Mouse (Mus musculus): ENCODE measurements around the gene Man1c1. TPM values are rescaled to one million over a fixed set of nuclear protein-coding genes. Genes with fewer than 3 reads are reported as not detected.

Man1c1 gene
- 3.8 and 5.3 TPM in 2 replicates for polyA plus RNA-seq (2014; fragmentation: Nextera tagmentation; extraction: Ambion mirVana)

DNA sequence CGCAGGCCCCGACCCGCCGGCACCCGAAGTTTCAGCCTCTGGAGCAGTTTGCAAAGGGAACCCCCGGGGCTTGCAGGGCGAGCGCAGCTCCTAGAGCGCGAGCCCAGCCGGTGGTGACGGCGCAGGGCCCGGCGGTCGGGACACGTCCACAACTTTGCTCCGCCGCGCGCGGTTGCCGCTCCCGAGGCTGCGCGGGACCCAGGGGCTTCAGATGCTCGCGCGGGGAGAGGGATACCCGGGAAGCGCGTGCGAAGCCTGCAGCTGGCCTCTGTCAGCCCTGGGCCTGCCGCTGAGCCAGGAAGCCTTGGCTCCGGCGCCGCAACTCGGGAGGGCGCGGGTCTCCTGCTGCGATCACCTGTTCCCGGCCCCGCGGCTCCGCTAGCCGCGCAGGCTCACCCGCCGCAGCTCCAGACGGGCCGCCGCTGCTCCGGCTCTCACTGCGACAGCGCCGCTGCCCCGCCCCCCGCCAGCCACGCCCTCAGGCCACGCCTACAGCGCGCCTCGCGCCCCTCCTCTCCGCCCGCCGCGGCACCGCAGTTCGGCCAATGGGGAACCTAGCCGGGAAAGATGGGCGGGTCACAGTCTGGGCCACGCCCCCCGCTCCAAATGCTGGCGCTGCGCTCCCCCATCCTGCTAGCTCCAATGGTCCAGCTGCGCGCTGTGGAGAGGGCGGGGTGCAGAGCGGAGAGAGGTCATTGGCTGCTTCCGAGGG is at the start of gene Man1c1:
TSS of gene Man1c1 (minus strand) at position 456 of the 712 bp plus-strand sequence.
- peak; percentile 99 for DNase-seq (ENCODE audit: low spot score)
- Histone ChIP-seq H3K36me3 (ENCODE audit: control insufficient read depth, insufficient read depth, low read length) (no peaks in the 10 kb centered on the region), H3K4me1 (replicated peaks; ENCODE audit: control insufficient read depth, insufficient read depth, low read length) (peaks cover 7% of the 10 kb centered on the region; the same call in 1 of the 2 replicates), H3K4me2 (replicated peaks; ENCODE audit: low read depth, low read length) (peak within 1 kb of the TSS; percentile 99), H3K9me3 (ENCODE audit: control insufficient read depth, low read length) (no peaks in the 10 kb centered on the region), H3K27ac (ENCODE audit: low read depth, low read length) (peak within 1 kb of the TSS; percentile 70), H3K9ac (ENCODE audit: low read depth, low read length) (peak within 1 kb of the TSS; percentile 62), H3K4me3 (ENCODE audit: low read depth, low read length) (peak within 1 kb of the TSS; percentile 61), H3K27me3 (ENCODE audit: control insufficient read depth, insufficient read depth, low read length) (peaks cover 18% of the 10 kb centered on the region)
- WGBS = 0% methylated on average over 44 of the region's 81 CpGs
- peak; percentile 95 for ATAC-seq (ENCODE audit: low FRiP score)

DNA sequence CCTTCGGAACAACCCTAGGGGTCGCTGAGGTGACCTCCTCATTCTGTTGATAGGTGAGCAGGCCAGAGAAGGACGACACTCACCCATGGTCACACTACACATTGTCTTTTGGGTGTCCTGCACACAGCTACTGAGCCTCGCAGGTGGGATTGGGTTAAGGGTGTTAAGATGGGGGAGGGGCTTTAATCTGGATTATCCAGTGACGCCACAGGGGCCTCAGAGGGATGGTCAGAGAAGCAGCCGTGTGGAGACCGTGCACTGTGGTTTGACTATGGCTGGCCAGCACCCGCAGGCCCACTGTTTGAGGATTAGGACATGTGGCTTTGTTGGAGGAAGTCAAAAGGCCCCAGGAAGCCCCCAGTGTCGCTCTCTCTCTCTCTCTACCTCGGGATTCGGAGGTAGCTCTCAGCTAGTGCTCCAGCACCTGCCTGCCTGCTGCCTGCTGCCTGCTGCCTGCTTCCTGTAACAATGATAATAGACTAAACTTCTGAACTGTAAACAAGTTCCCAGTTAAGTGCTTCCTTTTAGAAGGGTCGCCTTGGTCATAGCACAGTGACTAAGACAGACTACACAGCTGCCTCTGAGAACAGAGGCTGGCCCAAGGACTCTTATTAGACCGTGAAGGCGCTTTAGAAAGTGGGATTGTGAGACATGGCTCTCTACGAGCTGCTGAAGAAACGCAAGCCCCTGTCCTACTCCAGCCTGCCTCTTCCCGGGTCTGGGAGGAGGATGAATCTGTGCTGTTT is 49.6 kb upstream of the Man1c1 start:
- Histone ChIP-seq H3K4me2 (replicated peaks; ENCODE audit: low read depth, low read length) (no peak overlapping the region), H3K27ac (ENCODE audit: low read depth, low read length) (peak overlapping the region; percentile 2; the same call in 1 of the 2 replicates), H3K4me1 (replicated peaks; ENCODE audit: control insufficient read depth, insufficient read depth, low read length) (peaks cover 3% of the 10 kb centered on the region), H3K9me3 (ENCODE audit: control insufficient read depth, low read length) (no peaks in the 10 kb centered on the region), H3K36me3 (ENCODE audit: control insufficient read depth, insufficient read depth, low read length) (no peaks in the 10 kb centered on the region), H3K9ac (ENCODE audit: low read depth, low read length) (no peak overlapping the region), H3K27me3 (ENCODE audit: control insufficient read depth, insufficient read depth, low read length) (no peaks in the 10 kb centered on the region), H3K4me3 (ENCODE audit: low read depth, low read length) (no peak overlapping the region)
- WGBS = 44% methylated on average over 17 of the region's 17 CpGs
- ATAC-seq (ENCODE audit: low FRiP score) (no peak), DNase-seq (ENCODE audit: low spot score) (no peak)

DNA sequence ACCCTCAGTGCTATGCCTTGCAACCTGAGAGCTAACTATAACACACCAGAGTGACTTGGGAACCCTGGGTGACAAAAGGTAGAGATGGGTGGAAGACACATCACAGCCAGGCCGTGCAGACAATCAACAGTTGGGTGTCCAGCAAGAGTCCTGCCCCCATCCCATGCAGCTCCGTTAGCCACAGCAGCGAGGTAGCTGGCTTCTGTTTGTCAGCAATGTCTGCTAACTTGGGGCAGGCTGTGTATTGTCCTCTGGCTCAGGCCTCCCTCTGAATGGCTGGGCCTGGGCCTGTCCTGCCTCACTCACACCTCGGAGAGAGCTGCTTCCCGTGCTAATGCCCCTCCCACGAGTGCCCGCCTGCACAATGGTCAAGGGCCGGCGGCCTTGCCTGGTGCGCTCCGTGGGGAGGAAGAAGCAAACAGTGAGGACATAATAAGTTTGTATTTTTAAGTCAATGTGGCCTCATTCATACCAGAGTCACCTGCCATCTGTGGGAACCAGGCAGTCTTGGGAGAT is 48.9 kb upstream of the Man1c1 start:
- Histone ChIP-seq H3K4me2 (replicated peaks; ENCODE audit: low read depth, low read length) (no peak overlapping the region), H3K9me3 (ENCODE audit: control insufficient read depth, low read length) (no peaks in the 10 kb centered on the region), H3K27ac (ENCODE audit: low read depth, low read length) (no peak overlapping the region), H3K36me3 (ENCODE audit: control insufficient read depth, insufficient read depth, low read length) (no peaks in the 10 kb centered on the region), H3K27me3 (ENCODE audit: control insufficient read depth, insufficient read depth, low read length) (no peaks in the 10 kb centered on the region), H3K4me1 (replicated peaks; ENCODE audit: control insufficient read depth, insufficient read depth, low read length) (peaks cover 3% of the 10 kb centered on the region), H3K4me3 (ENCODE audit: low read depth, low read length) (no peak overlapping the region), H3K9ac (ENCODE audit: low read depth, low read length) (no peak overlapping the region)
- DNase-seq (ENCODE audit: low spot score) (no peak), ATAC-seq (ENCODE audit: low FRiP score) (no peak)
- WGBS = 55% methylated on average over 11 of the region's 11 CpGs

DNA sequence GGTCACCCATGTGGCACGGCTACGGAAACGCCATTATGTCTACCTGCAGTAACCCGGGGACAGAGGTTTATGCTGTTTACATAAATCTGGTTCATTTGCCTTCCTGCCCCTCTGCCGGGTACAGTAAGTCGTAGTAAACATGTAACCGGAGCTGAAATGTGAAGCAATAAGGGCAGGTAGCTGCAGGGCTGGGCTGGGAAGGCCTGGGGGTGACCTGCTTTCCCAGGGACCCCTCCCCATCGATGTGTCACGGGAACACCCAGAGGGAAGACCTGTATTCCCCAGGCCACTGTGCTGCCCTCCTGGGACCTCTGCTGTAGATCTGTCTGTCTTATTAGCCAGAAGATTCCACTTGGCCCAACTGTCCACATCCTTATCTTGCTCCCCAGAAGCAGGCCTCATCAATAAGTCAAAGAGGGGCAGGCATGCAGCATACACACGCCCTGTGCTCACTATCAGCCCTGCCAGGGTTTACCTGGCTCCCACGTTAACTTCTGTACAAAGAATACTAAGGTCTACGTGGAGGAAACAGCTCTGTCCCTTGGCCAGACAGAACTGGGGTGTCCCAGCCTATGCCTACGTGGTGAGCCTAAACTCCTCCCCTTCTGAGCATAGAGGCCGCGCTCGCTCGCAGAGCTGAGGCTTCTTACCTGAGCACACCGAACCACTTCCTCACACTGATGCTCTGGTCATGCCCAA is 47.7 kb upstream of the Man1c1 start:
- no peak for ATAC-seq (ENCODE audit: low FRiP score)
- Histone ChIP-seq H3K9me3 (ENCODE audit: control insufficient read depth, low read length) (no peaks in the 10 kb centered on the region), H3K36me3 (ENCODE audit: control insufficient read depth, insufficient read depth, low read length) (no peaks in the 10 kb centered on the region), H3K9ac (ENCODE audit: low read depth, low read length) (no peak overlapping the region), H3K4me1 (replicated peaks; ENCODE audit: control insufficient read depth, insufficient read depth, low read length) (peaks cover 3% of the 10 kb centered on the region), H3K4me3 (ENCODE audit: low read depth, low read length) (no peak overlapping the region), H3K4me2 (replicated peaks; ENCODE audit: low read depth, low read length) (no peak overlapping the region), H3K27ac (ENCODE audit: low read depth, low read length) (no peak overlapping the region), H3K27me3 (ENCODE audit: control insufficient read depth, insufficient read depth, low read length) (no peaks in the 10 kb centered on the region)
- 90% methylated on average over 18 of the region's 18 CpGs for WGBS
- DNase-seq (ENCODE audit: low spot score) = no peak

DNA sequence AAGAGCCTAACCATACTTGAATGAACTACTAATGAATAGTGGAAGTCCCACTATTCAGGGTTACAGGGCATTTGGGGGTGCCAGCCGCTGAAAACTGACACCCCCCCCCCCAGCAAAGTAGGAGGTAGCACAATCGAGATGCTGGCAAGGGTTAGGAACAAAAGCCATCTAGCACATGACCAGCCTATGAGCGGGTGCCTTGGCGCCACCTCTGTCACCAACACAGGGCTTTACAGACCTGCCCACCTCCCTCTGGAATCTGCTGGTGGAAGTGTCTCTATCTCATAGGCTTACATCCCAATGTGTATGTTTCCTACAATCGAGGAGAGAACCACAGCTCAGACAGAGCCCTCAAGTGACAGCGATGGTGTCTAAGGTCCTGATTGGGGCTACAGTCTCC is 46.7 kb upstream of the Man1c1 start:
- Histone ChIP-seq H3K4me3 (ENCODE audit: low read depth, low read length) (no peak overlapping the region), H3K4me2 (replicated peaks; ENCODE audit: low read depth, low read length) (no peak overlapping the region), H3K27me3 (ENCODE audit: control insufficient read depth, insufficient read depth, low read length) (no peaks in the 10 kb centered on the region), H3K9me3 (ENCODE audit: control insufficient read depth, low read length) (no peaks in the 10 kb centered on the region), H3K27ac (ENCODE audit: low read depth, low read length) (no peak overlapping the region), H3K36me3 (ENCODE audit: control insufficient read depth, insufficient read depth, low read length) (no peaks in the 10 kb centered on the region), H3K9ac (ENCODE audit: low read depth, low read length) (no peak overlapping the region), H3K4me1 (replicated peaks; ENCODE audit: control insufficient read depth, insufficient read depth, low read length) (peaks cover 3% of the 10 kb centered on the region)
- no peak for ATAC-seq (ENCODE audit: low FRiP score)
- no peak for DNase-seq (ENCODE audit: low spot score)
- 88% methylated on average over 6 of the region's 6 CpGs for WGBS

DNA sequence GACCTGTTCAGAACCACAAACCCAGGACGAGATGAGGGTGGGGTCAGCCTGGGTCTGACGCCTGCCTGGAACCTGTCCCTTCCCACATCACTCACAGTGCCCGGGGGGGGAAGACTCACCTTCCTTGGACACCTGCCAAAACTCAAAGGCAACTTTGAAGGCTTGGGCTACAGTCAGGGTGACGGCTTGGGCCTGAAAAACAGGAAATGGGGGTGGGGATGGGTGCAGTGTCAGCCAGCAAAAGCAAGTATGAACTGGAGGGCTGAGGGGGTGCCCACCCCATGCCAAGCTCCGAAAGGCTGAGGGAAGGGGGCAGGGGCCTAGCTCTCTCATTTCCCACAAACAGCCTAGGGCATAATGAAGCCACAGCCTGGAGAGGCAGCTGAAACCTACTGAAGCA is 46.2 kb upstream of the Man1c1 start:
- Histone ChIP-seq H3K9me3 (ENCODE audit: control insufficient read depth, low read length) (no peaks in the 10 kb centered on the region), H3K4me3 (ENCODE audit: low read depth, low read length) (no peak overlapping the region), H3K27me3 (ENCODE audit: control insufficient read depth, insufficient read depth, low read length) (no peaks in the 10 kb centered on the region), H3K9ac (ENCODE audit: low read depth, low read length) (no peak overlapping the region), H3K36me3 (ENCODE audit: control insufficient read depth, insufficient read depth, low read length) (no peaks in the 10 kb centered on the region), H3K4me2 (replicated peaks; ENCODE audit: low read depth, low read length) (no peak overlapping the region), H3K4me1 (replicated peaks; ENCODE audit: control insufficient read depth, insufficient read depth, low read length) (peaks cover 3% of the 10 kb centered on the region), H3K27ac (ENCODE audit: low read depth, low read length) (no peak overlapping the region)
- no peak for ATAC-seq (ENCODE audit: low FRiP score)
- WGBS = 81% methylated on average over 5 of the region's 5 CpGs
- DNase-seq (ENCODE audit: low spot score) = no peak

DNA sequence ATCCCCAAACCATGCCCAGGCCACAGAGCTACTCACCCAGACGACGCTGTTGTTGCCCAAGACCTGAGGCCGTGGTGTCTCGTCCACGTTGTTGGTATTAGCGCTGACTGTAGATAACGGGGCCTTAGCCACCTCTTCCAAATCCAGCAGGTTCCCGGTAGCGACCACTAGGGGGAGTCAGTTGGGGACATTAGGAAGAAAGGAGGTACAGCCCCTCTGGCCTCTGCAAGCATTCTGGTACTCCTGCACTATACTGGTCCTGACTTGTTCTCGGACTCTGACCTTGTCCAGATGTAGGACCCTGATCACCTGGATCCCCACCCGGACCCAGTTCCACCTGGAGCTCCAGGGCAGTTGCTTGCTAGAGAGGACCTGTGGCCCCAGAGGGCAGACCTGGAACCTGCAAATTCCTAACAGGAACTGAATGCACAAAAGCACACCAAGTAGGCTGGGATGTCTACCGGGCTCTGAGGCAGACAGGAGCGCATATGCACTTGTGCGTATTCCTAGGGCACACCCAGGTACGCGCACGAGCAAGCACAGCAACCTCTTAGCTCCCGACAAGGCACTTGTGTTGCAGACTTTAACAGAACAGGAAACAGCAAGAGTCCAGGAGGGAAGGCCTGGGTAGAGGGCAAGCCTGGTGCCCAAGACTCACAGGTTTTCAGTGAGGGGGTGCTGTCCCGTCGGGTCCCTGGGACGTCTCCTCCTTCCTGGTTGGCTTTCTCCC is 45.4 kb upstream of the Man1c1 start:
- no peak overlapping the region for H3K4me2 ChIP-seq (replicated peaks; ENCODE audit: low read depth, low read length)
- H3K9ac ChIP-seq (ENCODE audit: low read depth, low read length) = no peak overlapping the region
- no peak overlapping the region for H3K27ac ChIP-seq (ENCODE audit: low read depth, low read length)
- H3K4me3 ChIP-seq (ENCODE audit: low read depth, low read length) = no peak overlapping the region
- WGBS = 72% methylated on average over 21 of the region's 21 CpGs
- no peaks in the 10 kb centered on the region for H3K9me3 ChIP-seq (ENCODE audit: control insufficient read depth, low read length)
- no peaks in the 10 kb centered on the region for H3K36me3 ChIP-seq (ENCODE audit: control insufficient read depth, insufficient read depth, low read length)
- H3K27me3 ChIP-seq (ENCODE audit: control insufficient read depth, insufficient read depth, low read length) = no peaks in the 10 kb centered on the region
- ATAC-seq (ENCODE audit: low FRiP score) (no peak), DNase-seq (ENCODE audit: low spot score) (peak; percentile 59)
- H3K4me1 ChIP-seq (replicated peaks; ENCODE audit: control insufficient read depth, insufficient read depth, low read length) = peaks cover 2% of the 10 kb centered on the region; the same call in 1 of the 2 replicates
